Mouse (Mus musculus) embryonic facial prominence, embryonic 13.5 days (tissue): ENCODE measurements at regions not wholly inside any gene's neighbourhood (a gene's known extent, or its start where the extent isn't known, plus 50 kb on each side); places are given as distances from the start of the nearest gene placed in this dataset.
"Not testable (repeated sequence)": the region's sequence is repeated elsewhere in the genome, so short reads cannot be mapped to it uniquely, and the experiment has no call there.

Experiments used
- ATAC-seq: fragments of 200-750 bp; cut with Nextera tagmentation; 2 replicates; pipeline ENCODE4 v1.8.0; 2017; ENCODE audit warnings: low read depth; ENCODE audit not compliant: insufficient number of reproducible peaks, insufficient read depth, low FRiP score, low TSS enrichment
- H3K27ac ChIP-seq: fragments of 300-500 bp; sonication (generic); 2 replicates; pipeline ENCODE4 v1.5.1; 2015; ENCODE audit warnings: moderate library complexity, mild to moderate bottlenecking, inconsistent platforms
- H3K27me3 ChIP-seq: fragments of 300-500 bp; sonication (generic); 2 replicates; pipeline ENCODE4 v1.6.1; 2015; ENCODE audit warnings: mild to moderate bottlenecking, inconsistent platforms
- H3K36me3 ChIP-seq: fragments of 300-500 bp; sonication (generic); 2 replicates; pipeline ENCODE4 v1.6.1; 2015; ENCODE audit warnings: mild to moderate bottlenecking, inconsistent platforms
- H3K4me1 ChIP-seq: fragments of 300-500 bp; sonication (generic); 2 replicates; pipeline ENCODE4 v1.6.1; 2015; ENCODE audit warnings: inconsistent platforms
- H3K4me2 ChIP-seq: fragments of 300-500 bp; sonication (generic); 2 replicates; pipeline ENCODE4 v1.6.1; 2015; ENCODE audit warnings: moderate library complexity, mild to moderate bottlenecking, inconsistent platforms
- H3K4me3 ChIP-seq: fragments of 300-500 bp; sonication (generic); 2 replicates; pipeline ENCODE4 v1.5.1; 2015; ENCODE audit warnings: mild to moderate bottlenecking, inconsistent platforms
- H3K9ac ChIP-seq: fragments of 300-500 bp; sonication (generic); 2 replicates; pipeline ENCODE4 v1.6.1; 2015; ENCODE audit warnings: mild to moderate bottlenecking, inconsistent platforms
- H3K9me3 ChIP-seq: fragments of 300-500 bp; sonication (generic); 2 replicates; pipeline ENCODE4 v1.6.1; 2016; ENCODE audit warnings: inconsistent platforms
- WGBS: fragments of 180-500 bp; shearing (Covaris S2); methylation state at CpG from one replicate; pipeline ENCODE4 v1.1.7; 2015; ENCODE audit warnings: mixed read lengths; 5-methylcytosine and 5-hydroxymethylcytosine counted together

DNA sequence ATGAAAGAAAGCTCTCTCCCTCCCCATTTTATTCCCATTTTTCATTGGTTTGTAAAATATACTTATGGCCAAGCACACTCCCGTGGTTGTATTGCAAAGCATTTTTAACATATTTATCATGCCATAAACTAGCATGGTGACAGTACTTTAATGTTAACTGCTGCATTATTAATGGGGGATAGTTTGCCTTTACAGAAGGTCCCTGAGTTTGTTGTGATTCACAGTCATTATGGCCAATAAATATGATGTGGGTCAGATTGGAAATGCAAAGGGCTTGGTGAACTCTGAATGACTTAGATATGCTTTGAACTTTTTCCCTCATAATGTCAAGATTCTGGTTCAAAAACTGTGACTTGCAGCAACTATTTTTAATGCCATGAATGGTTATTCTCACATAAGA lies 157.1 kb downstream of the Fam174a start:
- Histone ChIP-seq H3K4me1 (no peaks in the 10 kb centered on the region), H3K9ac (no peak overlapping the region), H3K27ac (no peak overlapping the region), H3K4me2 (no peak overlapping the region), H3K36me3 (no peaks in the 10 kb centered on the region), H3K27me3 (no peaks in the 10 kb centered on the region), H3K9me3 (no peaks in the 10 kb centered on the region), H3K4me3 (no peak overlapping the region)
- WGBS, result 68% methylated on average over 1 of the region's 1 CpGs
- no peak for ATAC-seq

DNA sequence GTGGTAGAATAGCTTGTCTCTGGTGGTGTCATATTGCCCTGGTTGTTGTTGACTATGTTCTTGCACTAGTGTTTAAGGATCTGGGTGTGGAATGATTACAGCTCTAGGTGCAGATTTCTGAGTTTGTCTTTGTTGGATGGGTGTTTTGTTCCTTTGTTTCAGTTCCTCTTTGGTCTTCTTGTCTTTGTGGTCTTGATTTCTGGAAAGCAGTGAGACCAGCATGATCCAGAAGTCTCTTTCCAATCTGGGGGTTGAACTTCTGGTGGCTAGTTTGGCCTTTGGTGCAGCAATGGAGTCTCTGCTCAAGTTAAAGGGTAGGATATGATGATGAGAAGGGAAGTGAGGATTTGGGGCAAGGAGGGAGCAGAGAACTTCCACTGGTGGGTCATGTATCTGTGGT lies 174.4 kb downstream of the St8sia4 start:
- H3K27ac ChIP-seq, result no peak overlapping the region
- no peak for ATAC-seq

DNA sequence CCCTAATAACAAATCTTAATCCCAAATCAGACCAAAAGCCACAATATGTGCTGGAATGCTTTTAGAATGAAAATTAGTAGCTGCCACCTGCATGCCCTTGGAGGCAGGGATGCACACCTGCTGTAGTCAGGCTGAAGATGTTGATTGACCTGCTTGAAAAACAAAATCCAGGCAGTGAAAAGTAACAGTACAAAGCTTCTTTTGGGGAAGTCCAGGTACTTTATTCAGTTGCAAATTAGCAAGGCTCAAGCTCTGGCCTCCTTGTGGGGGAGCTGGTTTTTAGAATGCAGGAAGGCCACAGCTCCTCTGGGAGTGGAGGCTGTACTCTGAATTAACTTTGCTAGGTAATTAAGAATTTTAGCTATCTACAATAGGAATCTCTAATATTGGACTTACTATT lies 166.7 kb downstream of the St8sia4 start:
- H3K4me3 ChIP-seq, H3K4me2 ChIP-seq, H3K4me1 ChIP-seq, H3K27me3 ChIP-seq, H3K9ac ChIP-seq, H3K27ac ChIP-seq, H3K36me3 ChIP-seq, ATAC-seq, H3K9me3 ChIP-seq: not testable (repeated sequence)

More for the DNA sequence above, 174.4 kb downstream of the St8sia4 start:
- Histone ChIP-seq H3K4me2 (no peak overlapping the region), H3K4me3 (no peak overlapping the region), H3K9ac (no peak overlapping the region), H3K9me3 (no peaks in the 10 kb centered on the region), H3K27me3 (no peaks in the 10 kb centered on the region), H3K4me1 (no peaks in the 10 kb centered on the region), H3K36me3 (no peaks in the 10 kb centered on the region)

DNA sequence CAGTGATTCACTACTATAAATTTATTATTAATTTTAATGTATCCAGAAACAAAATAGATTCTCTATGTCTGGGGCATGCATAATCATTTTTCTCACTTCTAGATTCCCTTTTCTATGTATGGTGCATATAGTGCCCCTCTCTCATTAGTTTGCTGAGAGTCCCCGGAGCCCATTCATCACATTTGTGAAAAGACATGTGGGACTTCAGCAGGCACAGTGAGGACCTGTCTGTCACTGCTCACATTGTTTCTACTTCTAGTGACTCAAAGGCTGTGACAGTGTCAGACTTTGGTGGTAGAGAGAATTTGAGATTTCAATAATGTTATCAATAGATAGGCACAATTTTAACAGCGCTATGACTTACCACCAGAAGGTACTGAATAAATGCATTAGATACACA lies 158.7 kb downstream of the St8sia4 start:
- no peak overlapping the region for H3K4me2 ChIP-seq
- H3K4me3 ChIP-seq, result no peak overlapping the region

DNA sequence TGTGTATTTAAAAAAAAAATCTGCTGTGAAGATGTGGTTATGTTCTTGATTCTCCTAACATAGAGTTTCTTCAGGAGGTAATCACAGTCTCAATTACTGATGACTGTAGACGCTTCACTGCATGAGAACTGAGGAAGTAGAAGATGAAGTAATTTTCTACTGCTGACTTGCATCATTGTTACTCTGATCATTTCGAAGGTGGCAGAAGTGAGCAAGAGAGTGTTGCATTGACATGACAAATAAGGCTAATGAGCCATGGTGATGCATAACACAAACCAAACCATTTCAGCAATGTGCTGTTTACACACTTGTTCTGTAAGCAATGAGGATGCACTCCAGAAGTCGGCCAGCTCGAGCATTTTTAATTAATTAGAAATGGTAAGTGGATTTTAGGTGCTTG lies 138.6 kb downstream of the St8sia4 start:
- H3K4me2 ChIP-seq, result no peak overlapping the region
- no peaks in the 10 kb centered on the region for H3K4me1 ChIP-seq
- WGBS, result 61% methylated on average over 4 of the region's 4 CpGs
- ATAC-seq, result no peak
- no peak overlapping the region for H3K27ac ChIP-seq
- no peaks in the 10 kb centered on the region for H3K36me3 ChIP-seq
- H3K4me3 ChIP-seq, result no peak overlapping the region
- no peak overlapping the region for H3K9ac ChIP-seq
- no peaks in the 10 kb centered on the region for H3K27me3 ChIP-seq
- no peaks in the 10 kb centered on the region for H3K9me3 ChIP-seq

More for the DNA sequence above, 158.7 kb downstream of the St8sia4 start:
- no peak overlapping the region for H3K27ac ChIP-seq
- 91% methylated on average over 2 of the region's 2 CpGs for WGBS
- ATAC-seq, result no peak
- H3K9ac ChIP-seq, result no peak overlapping the region
- no peaks in the 10 kb centered on the region for H3K27me3 ChIP-seq
- H3K9me3 ChIP-seq, result no peaks in the 10 kb centered on the region
- no peaks in the 10 kb centered on the region for H3K4me1 ChIP-seq
- H3K36me3 ChIP-seq, result no peaks in the 10 kb centered on the region

DNA sequence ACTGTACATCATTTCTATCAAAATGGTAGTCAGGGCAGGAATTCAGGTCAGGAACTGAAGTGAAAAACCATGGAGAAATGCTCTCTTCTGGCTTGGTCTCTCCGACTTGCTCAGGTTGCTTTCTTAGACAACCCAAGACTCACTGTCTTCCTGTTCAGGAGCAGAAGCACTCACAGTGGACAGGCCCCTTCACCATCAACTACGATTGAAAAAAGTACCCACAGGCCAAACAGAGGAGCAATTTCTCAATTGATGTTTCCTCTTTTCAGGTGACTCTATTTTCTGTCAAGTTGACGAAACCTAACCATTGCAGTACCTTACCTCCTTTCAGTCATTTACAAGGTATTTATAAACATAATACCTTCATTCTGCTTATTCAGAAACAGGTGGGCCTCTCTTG lies 136.4 kb downstream of the St8sia4 start:
- Histone ChIP-seq H3K27me3 (no peaks in the 10 kb centered on the region), H3K9ac (no peak overlapping the region), H3K4me2 (no peak overlapping the region), H3K9me3 (no peaks in the 10 kb centered on the region), H3K36me3 (no peaks in the 10 kb centered on the region), H3K4me3 (no peak overlapping the region), H3K27ac (no peak overlapping the region), H3K4me1 (no peaks in the 10 kb centered on the region)
- 75% methylated on average over 3 of the region's 3 CpGs for WGBS
- ATAC-seq, result no peak
